Mouse (Mus musculus) neural tube, embryonic 11.5 days (tissue): ENCODE data around the gene Nfkb2. TPM values are rescaled to one million over a fixed set of nuclear protein-coding genes. Genes with fewer than 3 reads are reported as not detected.

Experiments
- ATAC-seq: fragments of 200-750 bp; cut with Nextera tagmentation; 2 replicates; pipeline ENCODE4 v1.8.0; 2017; ENCODE audit warnings: moderate number of reproducible peaks, mild to moderate bottlenecking, moderate TSS enrichment, moderate library complexity; ENCODE audit not compliant: insufficient read depth, low FRiP score, low TSS enrichment
- DNase-seq: peaks from one replicate; pipeline ENCODE4 v3.0.0-alpha.2; 2015; ENCODE audit warnings: low spot score
- H3K27ac ChIP-seq: fragments of 300-500 bp; sonication (generic); 2 replicates; pipeline ENCODE4 v1.5.1; 2014; ENCODE audit warnings: low read depth, mild to moderate bottlenecking, low read length
- H3K27me3 ChIP-seq: fragments of 300-500 bp; sonication (generic); 2 replicates; pipeline ENCODE4 v1.6.1; 2014; ENCODE audit warnings: mild to moderate bottlenecking, low read length, mixed read lengths; ENCODE audit not compliant: control insufficient read depth, insufficient read depth
- H3K36me3 ChIP-seq: fragments of 300-500 bp; sonication (generic); 2 replicates; pipeline ENCODE4 v1.6.1; 2014; ENCODE audit warnings: mild to moderate bottlenecking, low read length, moderate library complexity, mixed read lengths; ENCODE audit not compliant: control insufficient read depth, insufficient read depth
- H3K4me1 ChIP-seq: fragments of 300-500 bp; sonication (generic); 2 replicates; pipeline ENCODE4 v1.6.1; 2014; ENCODE audit warnings: low read length, mixed read lengths; ENCODE audit not compliant: control insufficient read depth, insufficient read depth
- H3K4me2 ChIP-seq: fragments of 300-500 bp; sonication (generic); 2 replicates; pipeline ENCODE4 v1.6.1; 2014; ENCODE audit warnings: low read depth, mild to moderate bottlenecking, moderate library complexity
- H3K4me3 ChIP-seq: fragments of 300-500 bp; sonication (generic); 2 replicates; pipeline ENCODE4 v1.5.1; 2014; ENCODE audit warnings: low read depth, low read length
- H3K9ac ChIP-seq: fragments of 300-500 bp; sonication (generic); 2 replicates; pipeline ENCODE4 v1.6.1; 2014; ENCODE audit warnings: mild to moderate bottlenecking, low read length
- H3K9me3 ChIP-seq: fragments of 300-500 bp; sonication (generic); 2 replicates; pipeline ENCODE4 v1.6.1; 2016; ENCODE audit warnings: low read length; ENCODE audit not compliant: control insufficient read depth
- WGBS: fragments of 180-500 bp; shearing (Covaris S2); extraction: QIAGEN DNeasy Blood & Tissue Kit; methylation state at CpG from one replicate; pipeline ENCODE4 v1.1.7; 2014; 5-methylcytosine and 5-hydroxymethylcytosine counted together
- polyA plus RNA-seq: library from polyadenylated mRNA; unstranded; fragments of >200 nt; fragmentation: Nextera tagmentation; extraction: Ambion mirVana; gene quantifications from 2 replicates; pipeline ENCODE4 v1.2.1, GENCODE M21; 2014

Gene Nfkb2
- polyA plus RNA-seq, 1 experiment from 2014 or later: 4.1 TPM

DNA sequence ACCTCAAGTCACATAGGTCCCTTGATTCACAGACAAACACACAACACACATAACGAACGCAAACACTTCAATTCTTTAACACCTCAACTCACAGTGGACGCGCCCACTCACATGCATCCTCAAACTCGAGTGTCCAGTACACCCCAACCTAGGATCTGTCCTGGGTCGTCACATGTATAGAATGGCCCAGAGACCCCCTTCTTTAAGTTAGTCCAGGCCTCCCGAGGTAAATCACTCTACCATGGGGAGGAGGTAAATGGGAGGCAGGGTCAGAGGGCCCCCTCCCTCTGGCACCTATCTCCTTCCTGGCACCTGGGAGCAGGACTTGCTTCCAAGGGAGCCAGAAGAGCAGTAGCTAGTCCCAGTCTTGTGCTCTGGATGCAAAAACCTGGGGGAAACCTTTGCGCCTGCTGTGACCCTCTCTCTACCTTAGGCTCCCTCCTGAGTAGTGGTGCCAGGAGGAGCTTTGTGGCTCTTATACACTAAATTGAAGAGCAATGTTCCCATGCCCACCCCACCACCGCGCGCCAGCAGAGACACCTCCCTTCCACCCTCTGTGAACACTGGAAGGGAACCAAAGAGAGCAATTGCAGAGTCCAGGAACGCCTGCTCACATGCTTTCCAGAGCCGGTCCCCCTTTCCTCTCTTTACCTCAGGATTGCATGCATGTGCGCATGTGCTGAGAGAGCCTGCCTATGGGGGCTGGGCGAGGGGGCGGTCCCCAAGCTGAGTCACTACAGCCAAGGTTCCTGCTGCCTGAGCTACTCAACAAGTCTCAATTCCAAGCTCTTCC is 14.7 kb downstream of the Nfkb2 start:
- H3K36me3 ChIP-seq: no peaks in the 10 kb centered on the region
- peaks cover 19% of the 10 kb centered on the region for H3K4me1 ChIP-seq
- H3K27ac ChIP-seq: no peak overlapping the region
- 13% methylated on average over 16 of the region's 16 CpGs for whole genome bisulfite sequencing
- no peaks in the 10 kb centered on the region for H3K9me3 ChIP-seq
- H3K4me3 ChIP-seq: no peak overlapping the region
- no peak overlapping the region; the same call in 1 of the 2 replicates for H3K4me2 ChIP-seq
- no peak for ATAC-seq
- H3K27me3 ChIP-seq: peaks cover 77% of the 10 kb centered on the region
- no peak overlapping the region for H3K9ac ChIP-seq
- peak; percentile 64 for DNase-seq

DNA sequence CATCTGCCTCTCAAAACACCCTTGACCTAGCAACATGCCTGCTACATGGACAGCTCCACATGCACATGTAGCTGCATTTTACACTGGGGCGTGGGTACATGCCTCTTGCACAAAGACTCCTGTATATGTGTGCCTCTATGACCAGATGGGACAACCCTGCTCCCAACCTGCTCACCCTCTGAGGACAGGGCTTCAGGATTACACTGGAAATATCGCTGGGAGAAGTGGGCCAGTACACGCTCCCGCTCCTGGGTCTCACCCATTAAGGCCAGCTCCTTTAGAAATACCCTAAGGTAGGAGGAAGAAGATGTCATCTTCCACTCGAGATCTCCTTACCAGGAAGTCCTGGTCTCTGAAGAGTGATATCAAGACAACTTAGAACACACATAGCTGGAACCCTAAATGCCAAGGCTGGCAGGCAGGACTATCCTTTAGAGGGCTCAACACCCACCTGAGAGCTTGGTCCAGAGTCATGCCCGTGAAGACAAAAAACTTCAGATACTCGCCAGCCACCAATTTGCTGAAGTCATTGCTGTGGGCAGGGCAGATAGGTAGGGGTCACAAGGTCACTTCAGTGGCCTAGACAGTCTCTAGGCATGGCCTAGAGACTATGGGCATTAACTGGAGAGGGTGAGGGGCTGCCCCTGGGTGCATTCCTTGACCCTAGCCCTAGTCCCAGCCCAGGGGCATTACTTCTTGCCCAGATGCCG is 16.1 kb downstream of the Nfkb2 start:
- no peak overlapping the region for H3K9ac ChIP-seq
- DNase-seq: no peak
- WGBS: 85% methylated on average over 8 of the region's 8 CpGs

DNA sequence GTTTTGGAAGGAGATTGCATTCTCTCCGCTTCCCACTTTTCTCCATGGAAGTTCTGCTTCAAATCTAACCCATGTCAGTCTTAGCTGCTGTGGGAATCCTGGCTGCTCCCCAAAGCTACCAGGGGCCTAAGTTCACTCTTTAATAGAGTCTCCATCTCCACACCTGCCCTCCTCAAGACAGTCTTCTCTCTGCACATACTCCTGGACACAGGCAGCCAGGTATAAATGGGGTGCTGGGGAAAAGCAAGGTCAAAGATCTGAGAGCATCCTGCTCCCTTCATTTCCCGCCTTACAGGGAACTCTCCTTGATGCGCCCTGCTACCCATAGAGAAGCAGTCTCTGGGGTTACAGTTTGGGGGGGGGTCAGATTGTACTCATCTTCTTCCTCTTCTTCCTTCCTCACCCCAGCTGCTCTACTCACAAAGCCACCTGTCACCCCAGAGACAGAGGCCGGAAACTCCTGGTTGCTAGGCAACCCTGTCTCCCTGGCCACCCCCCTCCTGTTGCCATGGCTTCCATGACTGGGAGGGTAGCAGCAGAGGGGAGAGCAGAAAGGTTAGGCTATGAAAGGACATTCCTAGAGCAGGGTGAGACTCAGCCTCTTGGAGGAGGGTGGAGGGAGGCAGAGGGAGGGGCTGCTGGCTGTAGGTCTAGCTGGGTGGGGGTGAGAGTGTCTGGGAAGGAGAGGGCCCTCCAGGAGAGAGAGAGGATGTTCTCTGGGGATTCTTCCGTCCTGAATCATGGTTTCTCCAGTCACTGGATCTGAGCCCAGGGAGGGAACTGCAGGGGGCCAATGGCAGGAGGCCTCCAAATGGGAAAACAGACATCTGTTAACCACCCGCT is 17.2 kb downstream of the Nfkb2 start:
- peak overlapping the region; percentile 19; the same call in 1 of the 2 replicates for H3K4me2 ChIP-seq
- ATAC-seq (peak; percentile 80), DNase-seq (peak; percentile 75)
- H3K4me3 ChIP-seq: no peak overlapping the region
- peak overlapping the region; percentile 21; the same call in 1 of the 2 replicates for H3K27ac ChIP-seq
- H3K27me3 ChIP-seq: peaks cover 71% of the 10 kb centered on the region
- no peaks in the 10 kb centered on the region for H3K36me3 ChIP-seq
- WGBS: 30% methylated on average over 6 of the region's 6 CpGs
- H3K9me3 ChIP-seq: no peaks in the 10 kb centered on the region
- no peak overlapping the region for H3K9ac ChIP-seq
- peaks cover 20% of the 10 kb centered on the region for H3K4me1 ChIP-seq

More for the DNA sequence above, 16.1 kb downstream of the Nfkb2 start:
- Histone ChIP-seq H3K27me3 (peaks cover 74% of the 10 kb centered on the region), H3K4me3 (no peak overlapping the region), H3K27ac (no peak overlapping the region), H3K9me3 (no peaks in the 10 kb centered on the region), H3K36me3 (no peaks in the 10 kb centered on the region), H3K4me1 (peaks cover 19% of the 10 kb centered on the region), H3K4me2 (no peak overlapping the region)
- no peak for ATAC-seq

DNA sequence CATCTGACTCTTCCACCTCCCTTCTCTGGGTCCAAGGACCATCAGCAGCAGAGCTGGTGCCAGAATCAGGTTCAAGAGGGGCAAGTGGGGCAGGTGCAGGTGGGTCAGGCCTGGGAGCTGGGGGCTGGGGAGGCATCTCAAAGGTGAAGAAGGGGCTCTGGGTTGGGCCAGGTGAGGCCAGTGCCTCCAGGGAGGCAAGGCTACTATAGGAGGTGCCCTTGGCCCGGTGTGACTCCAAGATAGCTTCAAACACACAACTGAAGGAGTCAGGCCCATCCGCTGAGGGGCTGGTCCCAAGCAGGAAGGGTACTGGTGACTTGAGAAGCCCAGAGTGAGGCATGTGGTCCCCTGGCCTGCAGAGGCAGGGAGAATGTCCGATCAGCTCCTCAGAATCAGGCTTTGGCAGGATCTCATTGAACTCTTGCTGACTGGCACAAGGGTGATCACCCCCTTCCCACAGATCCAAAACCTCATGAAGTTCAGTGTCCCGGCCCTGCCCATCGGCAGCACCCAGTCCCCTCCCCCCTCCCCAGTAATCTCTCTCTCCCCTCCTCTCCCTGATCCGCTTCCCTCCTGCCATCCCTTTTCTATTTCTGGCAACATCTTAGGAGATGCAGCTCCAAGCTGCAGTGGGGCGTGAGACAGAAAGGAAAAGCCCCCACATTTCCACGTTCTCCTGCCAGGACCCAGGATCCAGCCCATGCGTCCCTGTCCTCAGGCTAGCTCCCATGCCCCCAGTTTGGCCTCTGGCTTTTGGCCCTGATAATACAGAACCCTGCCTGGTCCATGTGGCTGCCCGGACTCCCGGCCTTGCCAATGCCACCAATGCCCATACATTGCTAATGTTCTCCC is 18.2 kb downstream of the Nfkb2 start:
- Histone ChIP-seq H3K9ac (no peak overlapping the region), H3K4me3 (no peak overlapping the region), H3K4me1 (peaks cover 23% of the 10 kb centered on the region), H3K9me3 (no peaks in the 10 kb centered on the region), H3K27ac (peak overlapping the region; percentile 21; the same call in 1 of the 2 replicates), H3K4me2 (no peak overlapping the region; the same call in 1 of the 2 replicates), H3K27me3 (peaks cover 63% of the 10 kb centered on the region), H3K36me3 (no peaks in the 10 kb centered on the region)
- DNase-seq (no peak), ATAC-seq (no peak)
- WGBS: 60% methylated on average over 11 of the region's 11 CpGs

DNA sequence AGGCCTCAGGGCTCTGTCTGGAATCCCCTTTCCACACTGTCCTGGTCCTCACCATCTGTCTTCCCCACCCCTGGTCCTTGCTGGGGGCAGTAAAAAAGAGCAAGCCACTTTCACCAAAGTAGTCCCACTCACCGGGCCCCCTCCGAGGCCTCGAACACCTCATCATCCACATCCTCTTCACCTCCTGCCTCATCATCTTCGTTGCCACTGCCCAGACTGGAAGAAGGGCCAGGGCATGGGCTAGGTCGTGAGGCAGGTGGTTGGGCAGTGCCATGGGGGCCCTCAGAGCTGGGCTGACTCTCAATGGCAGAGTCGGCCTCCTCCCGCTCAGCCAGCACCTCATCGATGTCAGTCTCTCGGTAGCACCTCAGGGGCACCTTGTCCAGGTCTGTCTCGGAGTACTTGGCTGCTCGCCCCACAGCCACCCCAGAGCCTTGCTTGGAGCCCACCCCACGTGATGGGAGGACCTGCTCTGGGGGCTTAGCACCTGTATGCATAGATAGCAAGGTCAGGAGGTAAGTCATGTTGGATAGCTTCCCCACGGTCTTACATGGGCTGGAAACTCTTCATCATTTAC is 19.0 kb downstream of the Nfkb2 start:
- no peak overlapping the region for H3K4me2 ChIP-seq
- ATAC-seq (no peak), DNase-seq (no peak)
- H3K9ac ChIP-seq: no peak overlapping the region
- no peaks in the 10 kb centered on the region for H3K9me3 ChIP-seq
- 78% methylated on average over 13 of the region's 13 CpGs for WGBS
- no peak overlapping the region for H3K27ac ChIP-seq
- H3K4me1 ChIP-seq: peaks cover 22% of the 10 kb centered on the region
- H3K4me3 ChIP-seq: no peak overlapping the region
- peaks cover 56% of the 10 kb centered on the region for H3K27me3 ChIP-seq
- H3K36me3 ChIP-seq: no peaks in the 10 kb centered on the region

DNA sequence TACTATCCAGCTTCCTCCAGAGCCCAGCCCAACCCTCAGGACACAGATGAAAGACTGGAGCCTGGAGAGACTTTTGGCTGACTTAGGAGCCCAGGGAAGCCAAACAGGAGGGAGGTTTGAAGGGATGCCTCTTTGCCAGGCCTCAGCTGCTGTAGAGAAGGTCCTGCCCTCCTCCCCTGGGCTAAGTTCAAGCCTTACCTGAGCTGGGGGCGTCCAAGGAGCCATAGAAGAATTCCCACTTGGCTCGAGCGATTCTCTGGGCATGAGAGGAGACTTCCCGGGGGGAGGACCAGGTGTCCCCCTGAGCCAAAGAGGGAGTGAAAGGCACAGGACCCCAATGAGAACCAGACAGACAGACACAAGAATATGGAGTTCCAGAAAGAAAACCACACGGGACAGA is 19.6 kb downstream of the Nfkb2 start:
- H3K4me2 ChIP-seq: no peak overlapping the region
- peaks cover 22% of the 10 kb centered on the region for H3K4me1 ChIP-seq
- no peak overlapping the region for H3K4me3 ChIP-seq
- no peaks in the 10 kb centered on the region for H3K9me3 ChIP-seq
- no peak for ATAC-seq
- H3K9ac ChIP-seq: no peak overlapping the region
- H3K27me3 ChIP-seq: peaks cover 49% of the 10 kb centered on the region
- H3K27ac ChIP-seq: no peak overlapping the region
- 69% methylated on average over 5 of the region's 5 CpGs for WGBS
- DNase-seq: no peak
- H3K36me3 ChIP-seq: no peaks in the 10 kb centered on the region

DNA sequence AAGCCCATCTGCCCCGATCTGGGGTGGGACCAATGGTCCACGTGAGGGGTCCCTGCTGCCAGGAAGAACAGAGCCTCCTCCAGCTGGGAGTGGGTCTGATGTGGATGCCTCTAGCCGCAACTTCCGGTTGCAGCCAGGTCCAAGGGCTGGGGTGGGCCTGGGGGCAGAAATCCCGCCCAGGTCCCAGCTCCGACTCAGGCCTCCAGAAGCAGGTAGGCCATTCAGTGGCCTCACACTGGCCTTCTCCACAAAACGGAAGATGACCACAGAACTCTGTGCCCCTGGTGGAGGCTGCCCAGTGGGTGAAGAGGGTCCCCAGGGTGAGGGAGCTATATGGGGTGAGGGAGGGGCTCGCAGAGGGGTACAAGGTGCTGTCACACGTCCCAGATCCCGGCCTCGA is 20.2 kb downstream of the Nfkb2 start:
- Histone ChIP-seq H3K4me2 (no peak overlapping the region), H3K4me3 (no peak overlapping the region), H3K27ac (no peak overlapping the region), H3K9ac (no peak overlapping the region), H3K36me3 (no peaks in the 10 kb centered on the region), H3K4me1 (peaks cover 24% of the 10 kb centered on the region), H3K27me3 (peaks cover 46% of the 10 kb centered on the region), H3K9me3 (no peaks in the 10 kb centered on the region)
- 71% methylated on average over 11 of the region's 11 CpGs for WGBS
- DNase-seq: no peak
- no peak for ATAC-seq
